Mouse (Mus musculus) limb, embryonic 11.5 days (tissue): ENCODE data around the gene Zfp398. TPM values are rescaled to one million over a fixed set of nuclear protein-coding genes. Genes with fewer than 3 reads are reported as not detected.
"Not testable (repeated sequence)": the region's sequence is repeated elsewhere in the genome, so short reads cannot be mapped to it uniquely, and the experiment has no call there.

Experiments
- ATAC-seq: fragments of 200-750 bp; cut with Nextera tagmentation; 2 replicates; pipeline ENCODE4 v1.8.0; 2017; ENCODE audit warnings: low read depth; ENCODE audit not compliant: insufficient number of reproducible peaks, low FRiP score, low TSS enrichment
- DNase-seq: peaks from one replicate; pipeline ENCODE4 v3.0.0-alpha.2; 2015; ENCODE audit warnings: low spot score
- H3K27ac ChIP-seq: fragments of 300-500 bp; sonication (generic); replicated peaks from 2 replicates; pipeline ENCODE4 v1.5.1; 2014; ENCODE audit warnings: low read depth, mild to moderate bottlenecking, low read length
- H3K27me3 ChIP-seq: fragments of 300-500 bp; sonication (generic); 2 replicates; pipeline ENCODE4 v1.6.1; 2014; ENCODE audit warnings: mild to moderate bottlenecking, low read length, mixed read lengths; ENCODE audit not compliant: control insufficient read depth, insufficient read depth
- H3K36me3 ChIP-seq: fragments of 300-500 bp; sonication (generic); 2 replicates; pipeline ENCODE4 v1.6.1; 2014; ENCODE audit warnings: mild to moderate bottlenecking, low read length, moderate library complexity, mixed read lengths; ENCODE audit not compliant: control insufficient read depth, insufficient read depth
- H3K4me1 ChIP-seq: fragments of 300-500 bp; sonication (generic); 2 replicates; pipeline ENCODE4 v1.6.1; 2014; ENCODE audit warnings: low read length, mixed read lengths; ENCODE audit not compliant: control insufficient read depth, insufficient read depth
- H3K4me2 ChIP-seq: fragments of 300-500 bp; sonication (generic); 2 replicates; pipeline ENCODE4 v1.6.1; 2014; ENCODE audit warnings: low read depth, mild to moderate bottlenecking, moderate library complexity; ENCODE audit not compliant: severe bottlenecking
- H3K4me3 ChIP-seq: fragments of 300-500 bp; sonication (generic); 2 replicates; pipeline ENCODE4 v1.5.1; 2014; ENCODE audit warnings: low read depth, low read length
- H3K9ac ChIP-seq: fragments of 300-500 bp; sonication (generic); 2 replicates; pipeline ENCODE4 v1.6.1; 2014; ENCODE audit warnings: mild to moderate bottlenecking, low read length
- H3K9me3 ChIP-seq: fragments of 300-500 bp; sonication (generic); 2 replicates; pipeline ENCODE4 v1.6.1; 2016; ENCODE audit warnings: low read length; ENCODE audit not compliant: control insufficient read depth
- WGBS: fragments of 180-500 bp; shearing (Covaris S2); extraction: QIAGEN DNeasy Blood & Tissue Kit; methylation state at CpG from one replicate; pipeline ENCODE4 v1.1.7; 2014; 5-methylcytosine and 5-hydroxymethylcytosine counted together
- polyA plus RNA-seq: library from polyadenylated mRNA; unstranded; fragments of >200 nt; fragmentation: Nextera tagmentation; extraction: Ambion mirVana; gene quantifications from 2 replicates; pipeline ENCODE4 v1.2.1, GENCODE M21; 2014

Zfp398 gene
- polyA plus RNA-seq, 1 experiment from 2014 or later: 9.3 TPM

DNA sequence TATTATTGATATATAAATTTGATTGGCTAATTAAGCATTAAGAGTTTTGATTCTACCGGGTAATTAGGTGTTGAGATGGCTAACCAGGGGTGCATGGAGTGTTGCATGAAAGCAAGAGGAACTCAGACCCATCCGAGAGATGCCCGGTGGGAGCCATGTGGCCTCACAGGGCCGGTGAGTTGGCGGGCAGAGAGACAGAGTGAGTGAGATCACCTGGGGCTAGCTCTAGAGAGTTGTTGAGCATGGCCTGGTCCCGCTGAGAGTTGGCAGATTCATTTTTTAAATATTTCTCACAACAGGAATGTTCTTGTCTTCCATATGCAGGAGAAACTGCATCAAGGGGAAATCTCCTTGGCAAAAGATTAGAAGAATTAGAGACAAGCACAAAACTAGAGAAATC lies 21.8 kb downstream of the Zfp398 start:
- no peak overlapping the region for H3K4me3 ChIP-seq
- H3K4me1 ChIP-seq: no peaks in the 10 kb centered on the region
- DNase-seq (no peak), ATAC-seq (no peak)
- no peak overlapping the region for H3K27ac ChIP-seq
- H3K4me2 ChIP-seq: no peak overlapping the region
- no peaks in the 10 kb centered on the region for H3K36me3 ChIP-seq
- 92% methylated on average over 6 of the region's 6 CpGs for WGBS
- no peak overlapping the region for H3K9ac ChIP-seq
- no peaks in the 10 kb centered on the region for H3K9me3 ChIP-seq
- no peaks in the 10 kb centered on the region for H3K27me3 ChIP-seq

DNA sequence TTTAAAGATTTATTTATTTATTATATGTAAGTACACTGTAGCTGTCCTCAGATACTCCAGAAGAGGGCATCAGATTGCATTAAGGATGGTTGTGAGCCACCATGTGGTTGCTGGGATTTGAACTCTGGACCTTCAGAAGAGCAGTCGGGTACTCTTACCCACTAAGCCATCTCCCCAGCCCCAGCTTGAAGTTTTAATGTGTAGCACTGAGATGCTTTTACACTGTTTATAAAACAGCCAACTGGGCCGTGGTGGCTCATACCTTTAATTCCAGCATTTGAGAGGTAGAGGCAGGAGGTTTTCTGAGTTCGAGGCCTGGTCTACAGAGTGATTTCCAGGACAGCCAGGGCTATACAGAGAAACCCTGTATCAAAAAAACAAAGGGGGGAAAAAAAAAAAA lies 22.3 kb downstream of the Zfp398 start:
- not testable (repeated sequence) for H3K36me3 ChIP-seq, H3K9me3 ChIP-seq, H3K9ac ChIP-seq, H3K27ac ChIP-seq, DNase-seq, H3K4me2 ChIP-seq, ATAC-seq, H3K4me1 ChIP-seq, H3K4me3 ChIP-seq, H3K27me3 ChIP-seq
- WGBS: 92% methylated on average over 3 of the region's 3 CpGs

DNA sequence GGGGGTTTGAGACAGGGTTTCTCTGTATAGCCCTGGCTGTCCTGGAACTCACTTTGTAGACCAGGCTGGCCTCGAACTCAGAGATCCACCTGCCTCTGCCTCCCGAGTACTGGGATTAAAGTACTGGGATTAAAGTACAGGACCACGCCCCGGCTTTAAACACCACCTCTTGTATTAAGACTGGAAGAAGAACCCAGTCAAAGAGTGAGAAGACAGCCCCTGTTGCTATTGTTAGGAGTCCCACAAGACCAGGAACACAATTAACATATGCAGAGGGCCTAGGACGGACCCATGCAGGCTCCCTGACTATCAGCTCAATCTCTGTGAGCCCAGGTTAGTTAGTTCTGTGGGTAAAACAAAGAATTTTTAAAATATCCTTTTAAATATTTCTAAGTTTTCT lies 36.8 kb downstream of the Zfp398 start:
- WGBS: 83% methylated on average over 5 of the region's 5 CpGs
- Histone ChIP-seq H3K27me3 (no peaks in the 10 kb centered on the region), H3K36me3 (no peaks in the 10 kb centered on the region), H3K4me3 (no peak overlapping the region), H3K9ac (no peak overlapping the region), H3K4me2 (no peak overlapping the region), H3K9me3 (no peaks in the 10 kb centered on the region), H3K4me1 (no peaks in the 10 kb centered on the region), H3K27ac (no peak overlapping the region)
- no peak for ATAC-seq
- DNase-seq: no peak

- WGBS: 8% methylated on average over 9 of the region's 9 CpGs
- peak within 1 kb of the TSS; percentile 94 for H3K9ac ChIP-seq
- peaks cover 11% of the 10 kb centered on the region for H3K4me1 ChIP-seq
- H3K36me3 ChIP-seq: peaks cover 7% of the 10 kb centered on the region; the same call in 1 of the 2 replicates
- peak within 1 kb of the TSS; percentile 85 for H3K4me2 ChIP-seq
- H3K27me3 ChIP-seq: no peaks in the 10 kb centered on the region
- no peaks in the 10 kb centered on the region for H3K9me3 ChIP-seq
- peak within 1 kb of the TSS; percentile 78 for H3K4me3 ChIP-seq
- H3K27ac ChIP-seq: peak within 1 kb of the TSS; percentile 95
- DNase-seq (no peak), ATAC-seq (no peak)
Observed at GRCm38 (mm10) chr6:47877058-47877457, 41.6 kb downstream of the Zfp398 start, which contains the start of gene Zfp282. Gene Zfp282, plus strand, starts transcription at chr6:47877204.

- Histone ChIP-seq H3K36me3 (peaks cover 10% of the 10 kb centered on the region; the same call in 1 of the 2 replicates), H3K4me1 (peaks cover 11% of the 10 kb centered on the region), H3K27me3 (no peaks in the 10 kb centered on the region), H3K4me3 (peak overlapping the region; percentile 78), H3K4me2 (peak overlapping the region; percentile 85), H3K27ac (peak overlapping the region; percentile 95), H3K9me3 (no peaks in the 10 kb centered on the region), H3K9ac (peak overlapping the region; percentile 94)
- DNase-seq (peak; percentile 93), ATAC-seq (peak; percentile 93)
- WGBS: under 1% methylated on average over 62 of the region's 71 CpGs
Observed at GRCm38 (mm10) chr6:47877461-47878132, 42.1 kb downstream of the Zfp398 start.

DNA sequence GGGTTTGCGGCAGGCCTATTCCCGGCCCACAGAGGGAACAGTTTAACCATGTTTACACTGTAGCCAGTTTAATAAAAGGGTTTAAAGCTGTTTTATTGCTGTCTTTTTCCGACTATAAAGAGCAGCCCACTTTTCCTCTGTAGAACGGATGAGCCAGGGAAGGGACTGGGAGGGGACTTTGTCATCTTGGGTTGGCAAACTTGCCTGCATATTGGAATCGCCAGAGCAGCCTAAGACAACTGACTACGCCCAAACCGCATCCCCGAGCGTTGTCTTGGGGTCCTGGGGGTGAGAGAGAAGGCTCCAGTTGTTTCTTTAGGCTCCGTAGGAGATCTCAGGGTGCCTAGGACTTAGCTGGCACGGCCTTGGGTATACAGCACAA lies 42.7 kb downstream of the Zfp398 start:
- no peaks in the 10 kb centered on the region for H3K9me3 ChIP-seq
- 3% methylated on average over 11 of the region's 11 CpGs for WGBS
- peak overlapping the region; percentile 85 for H3K4me2 ChIP-seq
- DNase-seq (no peak), ATAC-seq (no peak)
- H3K27ac ChIP-seq: peak overlapping the region; percentile 95
- peaks cover 11% of the 10 kb centered on the region for H3K4me1 ChIP-seq
- peak overlapping the region; percentile 78 for H3K4me3 ChIP-seq
- peak overlapping the region; percentile 94 for H3K9ac ChIP-seq
- no peaks in the 10 kb centered on the region for H3K27me3 ChIP-seq
- H3K36me3 ChIP-seq: peaks cover 13% of the 10 kb centered on the region; the same call in 1 of the 2 replicates

- DNase-seq (no peak), ATAC-seq (no peak)
- Histone ChIP-seq H3K9ac (peak overlapping the region; percentile 94), H3K4me2 (peak overlapping the region; percentile 85), H3K27me3 (no peaks in the 10 kb centered on the region), H3K9me3 (no peaks in the 10 kb centered on the region), H3K4me3 (peak overlapping the region; percentile 78), H3K36me3 (peaks cover 13% of the 10 kb centered on the region; the same call in 1 of the 2 replicates), H3K27ac (no peak overlapping the region), H3K4me1 (peaks cover 11% of the 10 kb centered on the region)
- 52% methylated on average over 3 of the region's 3 CpGs for WGBS
Observed at GRCm38 (mm10) chr6:47878593-47878992, 43.1 kb downstream of the Zfp398 start.

DNA sequence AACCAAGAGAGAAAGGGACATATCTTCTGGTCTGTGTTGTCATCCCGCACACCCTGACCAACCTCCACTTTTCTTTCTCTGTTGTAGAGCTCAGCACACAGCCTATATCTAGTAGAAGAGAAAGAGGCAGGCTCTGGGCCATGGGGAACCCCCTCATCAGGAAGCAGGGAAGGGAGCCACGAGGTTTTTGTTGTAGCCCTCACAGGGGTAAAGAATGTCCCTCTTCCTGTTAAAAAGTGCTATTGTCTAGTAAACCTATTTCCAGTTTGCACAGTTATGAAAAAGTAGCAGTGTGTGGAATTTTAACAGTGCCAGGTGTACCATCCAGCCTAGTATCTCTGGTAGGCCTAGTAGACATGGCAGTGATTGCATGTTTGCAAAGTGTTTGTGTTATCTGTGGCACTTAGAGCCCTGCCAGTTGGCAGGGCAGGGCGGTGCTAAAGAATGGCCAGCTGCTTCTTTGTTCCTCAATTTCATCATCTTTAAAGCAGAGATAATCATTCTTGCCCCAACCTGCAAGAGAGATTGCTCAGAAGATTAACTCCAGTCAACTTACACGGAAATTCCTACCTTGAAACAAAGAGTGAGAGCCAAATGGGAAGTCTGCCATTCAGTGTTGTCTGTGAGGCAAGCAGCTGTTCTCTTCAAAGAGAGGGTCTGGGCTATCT lies 43.7 kb downstream of the Zfp398 start:
- Histone ChIP-seq H3K4me3 (no peak overlapping the region), H3K4me1 (peaks cover 11% of the 10 kb centered on the region), H3K4me2 (peak overlapping the region; percentile 85), H3K9ac (peak overlapping the region; percentile 94; the same call in 1 of the 2 replicates), H3K27ac (no peak overlapping the region), H3K27me3 (no peaks in the 10 kb centered on the region), H3K36me3 (peaks cover 13% of the 10 kb centered on the region; the same call in 1 of the 2 replicates), H3K9me3 (no peaks in the 10 kb centered on the region)
- DNase-seq (no peak), ATAC-seq (no peak)
- 76% methylated on average over 4 of the region's 4 CpGs for WGBS
